Mouse (Mus musculus): ENCODE results near the gene Acaa1b.

The Acaa1b gene

GRCm38 (mm10) chr9:119143372-119143771 lies 13.5 kb downstream of the Acaa1b start:
- DNase-seq = no peak

DNA sequence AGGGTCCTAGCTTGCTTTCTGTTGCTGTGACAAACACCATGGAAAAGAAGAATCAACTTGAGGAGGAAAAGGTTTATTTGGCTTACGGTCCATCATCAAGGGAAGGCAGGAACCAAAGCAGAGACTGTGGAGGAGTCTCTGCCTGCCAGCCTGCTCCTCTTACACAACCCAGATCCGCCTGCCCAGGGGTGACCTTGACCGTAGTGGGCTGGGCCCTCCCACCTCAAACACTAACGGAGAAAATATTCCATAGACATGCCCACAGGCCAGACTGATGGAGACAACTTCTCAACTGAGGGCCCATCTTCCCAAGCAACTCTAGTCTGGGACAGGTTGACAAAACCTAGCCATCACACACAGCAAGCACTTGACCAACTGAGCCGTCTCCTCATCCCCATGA lies 14.8 kb downstream of the Acaa1b start:
- DNase-seq = no peak

DNA sequence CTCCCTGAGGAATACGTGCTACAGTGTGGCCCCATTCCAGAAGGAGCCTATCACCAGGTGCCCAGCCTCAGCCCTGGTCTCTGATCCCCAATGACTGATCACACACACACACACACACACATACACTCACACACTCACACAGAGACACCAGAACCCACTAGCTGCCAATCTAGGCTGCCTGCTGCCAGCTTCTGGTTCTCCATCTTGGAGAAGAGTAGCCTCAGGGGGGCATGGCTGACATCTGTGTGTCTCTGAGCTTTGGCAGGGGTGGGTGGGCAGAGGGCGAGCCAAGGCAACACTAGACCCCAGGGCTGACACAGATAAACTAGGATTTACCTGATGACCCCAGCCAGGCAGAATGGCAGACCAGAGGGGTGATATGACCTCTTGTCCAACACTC lies 18.1 kb downstream of the Acaa1b start:
- DNase-seq = no peak

GRCm38 (mm10) chr9:119130692-119131091 lies 26.2 kb downstream of the Acaa1b start:
- no peak for DNase-seq

- no peak for DNase-seq
Measured at GRCm38 (mm10) chr9:119128436-119129181, 28.3 kb downstream of the Acaa1b start.

GRCm38 (mm10) chr9:119122596-119123369 lies 34.1 kb downstream of the Acaa1b start:
- DNase-seq = no peak

GRCm38 (mm10) chr9:119120168-119120560 lies 36.7 kb downstream of the Acaa1b start:
- no peak for DNase-seq

DNA sequence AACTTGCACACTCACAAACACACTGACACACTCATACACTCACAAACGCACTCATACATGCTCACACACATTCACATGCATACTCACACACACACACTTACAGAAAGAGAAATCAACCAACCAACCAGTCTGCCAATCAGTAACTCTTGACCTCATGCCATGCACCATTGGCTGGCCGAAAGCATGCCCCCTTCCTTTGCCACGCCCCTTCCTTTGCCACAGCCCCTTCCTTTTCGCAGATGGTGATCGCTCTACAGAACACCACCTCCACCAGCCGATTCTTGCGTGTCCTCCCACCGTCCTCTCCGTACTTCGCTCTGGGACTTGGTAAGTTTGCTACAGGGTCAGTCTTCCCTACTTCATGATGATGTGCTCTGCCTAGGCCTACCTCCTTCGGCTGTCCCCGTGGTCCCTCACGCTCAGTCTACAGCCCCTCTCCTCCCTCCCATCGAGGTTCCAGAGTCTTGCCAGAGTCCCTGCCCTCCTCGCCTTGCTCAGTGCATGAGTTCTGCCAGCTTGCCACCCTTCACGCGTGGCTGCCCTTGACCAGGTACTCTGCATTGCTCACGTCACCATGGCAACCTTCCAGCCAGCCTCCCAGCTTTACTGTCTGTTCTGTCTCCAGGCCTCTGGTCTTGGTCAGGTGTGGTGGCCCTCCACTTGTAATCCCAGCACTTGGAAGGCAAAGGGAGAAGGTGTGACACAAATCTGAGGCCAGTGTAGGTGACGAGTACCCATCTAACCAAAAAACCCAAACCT lies 37.3 kb downstream of the Acaa1b start:
- DNase-seq = no peak

DNA sequence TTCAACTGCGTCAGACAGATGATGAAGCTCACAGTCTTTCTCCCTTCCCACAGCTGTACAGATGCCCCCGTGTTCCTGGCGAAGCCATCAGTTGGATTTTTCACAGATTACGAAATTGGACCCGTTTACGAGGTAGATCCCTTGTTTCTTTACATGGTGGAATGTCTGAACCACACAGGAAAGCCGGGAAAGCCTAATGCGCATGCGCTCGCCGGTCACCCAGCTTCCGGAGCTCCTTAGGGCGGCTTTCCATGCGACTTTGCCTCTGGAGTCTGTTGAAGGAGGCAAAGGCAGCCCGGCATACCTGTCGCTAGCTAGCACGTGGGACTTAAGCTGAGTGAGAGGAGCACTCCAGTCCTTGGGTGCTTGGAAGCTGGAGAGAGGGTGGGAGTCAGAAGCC lies 42.0 kb downstream of the Acaa1b start:
- no peak for DNase-seq

DNA sequence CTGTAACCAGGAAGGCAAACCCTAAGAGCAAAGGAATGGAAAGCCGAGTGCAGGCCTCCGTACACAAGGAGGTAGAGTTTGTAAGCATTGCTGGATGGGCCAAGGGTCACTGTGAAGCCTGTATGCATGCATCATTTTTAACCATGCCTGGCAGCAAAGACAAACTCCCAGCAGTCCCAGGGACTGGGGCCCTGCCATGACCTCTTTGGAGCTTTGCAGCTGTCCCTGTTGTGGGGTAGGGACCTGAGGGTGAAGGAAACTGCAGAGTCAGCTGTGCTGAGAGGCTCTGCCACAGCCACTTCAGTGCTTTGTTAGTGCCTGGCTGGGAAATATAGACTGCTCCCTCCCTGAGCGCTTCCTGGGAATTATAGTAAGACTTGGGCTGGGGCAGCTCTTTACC lies 46.3 kb downstream of the Acaa1b start:
- no peak for DNase-seq

- no peak for DNase-seq
Measured at GRCm38 (mm10) chr9:119109685-119110353, 47.1 kb downstream of the Acaa1b start.

GRCm38 (mm10) chr9:119107566-119107965 lies 49.3 kb downstream of the Acaa1b start:
- DNase-seq = no peak

DNA sequence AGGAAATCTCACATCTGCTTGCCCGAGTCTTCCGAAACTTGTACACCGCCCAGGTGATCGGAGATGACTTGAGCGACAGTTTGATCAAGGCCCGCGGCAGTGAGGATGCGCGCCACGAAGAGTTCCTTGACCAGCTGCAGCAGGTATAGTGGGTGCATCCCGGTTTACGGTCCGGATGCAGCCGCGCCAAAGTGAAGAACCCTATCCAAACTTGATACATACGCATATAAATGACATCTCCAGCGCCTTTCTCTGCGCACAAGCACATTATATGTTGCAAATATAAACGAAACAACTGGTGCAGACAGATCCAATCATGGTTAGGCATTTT lies 54.1 kb downstream of the Acaa1b start:
- no peak for DNase-seq

DNA sequence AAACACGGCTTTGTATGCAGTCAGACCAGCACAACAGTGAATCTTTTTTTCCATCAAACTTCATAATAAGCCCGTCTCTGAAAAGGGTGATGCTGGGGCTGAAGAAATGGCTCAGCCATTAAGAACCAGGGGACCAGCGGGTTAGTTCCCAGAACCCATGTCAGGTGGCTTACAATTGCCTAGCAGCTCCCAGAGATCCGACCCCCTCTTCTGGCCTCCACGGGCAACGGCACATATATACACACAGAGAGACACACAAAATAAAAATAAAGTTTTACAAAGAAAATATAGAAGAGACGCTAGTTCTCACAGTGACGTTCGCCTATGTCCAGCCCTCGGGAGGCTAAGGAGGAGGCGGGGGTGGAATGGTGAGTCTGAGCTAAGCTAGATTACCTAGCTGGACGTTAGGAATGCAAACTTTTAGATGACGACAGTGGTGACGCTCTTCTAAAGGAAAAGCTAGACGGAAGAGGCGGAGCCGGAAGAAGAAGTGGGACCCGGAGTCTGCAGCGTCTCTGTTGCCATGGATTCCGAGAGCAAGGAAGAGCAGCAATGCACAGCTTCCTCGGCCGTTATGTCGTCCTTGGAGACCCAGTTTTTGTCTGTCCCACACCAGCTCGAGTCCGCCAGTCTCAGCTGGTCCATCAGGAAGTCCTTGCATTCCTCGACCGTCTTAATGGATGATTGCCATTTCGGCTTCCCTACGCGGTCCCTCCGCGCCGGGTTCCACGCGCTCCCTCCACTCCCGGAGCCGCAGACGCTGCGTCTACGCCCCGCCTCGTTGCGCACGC lies 54.7 kb downstream of the Acaa1b start, which contains the start of gene Dlec1:
Dlec1 (plus strand) TSS at position 487 of the 791 bp plus-strand sequence.
- peak; percentile 64 for DNase-seq

- DNase-seq = no peak
Measured at GRCm38 (mm10) chr9:119100177-119100898, 56.6 kb downstream of the Acaa1b start.
